In genomic region chr13:59431124-59431864, GRCm38 (mm10) we compare ENCODE assay signal across 9 mouse cellular contexts.
DNase-seq lines count a peak whose midpoint lies in the region; ATAC-seq and TF ChIP-seq lines count a peak whose summit lies in the region.
"Had no signal": no experiment of that assay in that cellular context is flagged by ENCODE, and none has a peak within 500 bp of the region (broad histone marks: within the 10 kb centered on the region; RNA-seq: fewer than 3 reads in every experiment).

No protein-coding gene starts in this region.

- no peak overlapping the region for H3K9ac ChIP-seq in heart, postnatal 0 days (replicated peaks; ENCODE audit: low read depth, low read length)
- H3K9ac ChIP-seq in neural tube, embryonic 13.5 days, result 0 out of 2 replicates have a peak overlapping the region, but pooled peaks have one; percentile 1

- no peak overlapping the region for H3K4me3 ChIP-seq in embryonic facial prominence, embryonic 10.5 days
- H3K4me3 ChIP-seq in heart, postnatal 0 days (ENCODE audit: low read depth, low read length), result peak overlapping the region; percentile 21; the same call in 1 of the 2 replicates
- H3K4me3 ChIP-seq in neural tube, embryonic 13.5 days, result no peak overlapping the region

- no peaks in the 10 kb centered on the region for H3K36me3 ChIP-seq in embryonic facial prominence, embryonic 10.5 days (replicated peaks)
- H3K36me3 ChIP-seq in heart, postnatal 0 days (replicated peaks; ENCODE audit: control insufficient read depth, insufficient read depth, low read length), result no peaks in the 10 kb centered on the region
- no peaks in the 10 kb centered on the region for H3K36me3 ChIP-seq in neural tube, embryonic 13.5 days

- no peak for TF ChIP-seq CTCF in heart, postnatal 0 days (IDR thresholded peaks at IDR 0.05; ENCODE audit: low read depth)

- TF ChIP-seq EP300 in heart, postnatal 0 days (IDR thresholded peaks at IDR 0.05; ENCODE audit: low read depth), result no peak

- DNase-seq in adrenal gland, postnatal 10 days, result peak; percentile 48
- DNase-seq in adrenal gland, adult 18-20 months (ENCODE audit: low spot score in 2 of 2), result no peak
- DNase-seq in R1 (ENCODE audit: low read depth, low spot score), result peak; percentile 52
- DNase-seq in embryonic facial prominence, embryonic 10.5 days (ENCODE audit: low spot score), result peak; percentile 34
- DNase-seq in heart, postnatal 0 days (ENCODE audit: low spot score), result peak; percentile 18
- DNase-seq in layer of hippocampus, postnatal 14 days (ENCODE audit: low spot score in 2 of 2), result peak; percentile 52 to 60
- DNase-seq in thymus, postnatal 14 days, result no peak

- ATAC-seq in heart, postnatal 0 days (ENCODE audit: insufficient read depth, low read depth), result peak; percentile 62
- peak; percentile 83 for ATAC-seq in neural tube, embryonic 13.5 days (ENCODE audit: low read depth)

- H3K9me3 ChIP-seq in embryonic facial prominence, embryonic 10.5 days, result no peaks in the 10 kb centered on the region
- H3K9me3 ChIP-seq in heart, postnatal 0 days (replicated peaks; ENCODE audit: control insufficient read depth, low read length), result no peaks in the 10 kb centered on the region; the same call in 1 of the 2 replicates
- no peaks in the 10 kb centered on the region for H3K9me3 ChIP-seq in neural tube, embryonic 13.5 days

- H3K4me1 ChIP-seq in embryonic facial prominence, embryonic 10.5 days, result peaks cover 9% of the 10 kb centered on the region
- H3K4me1 ChIP-seq in heart, postnatal 0 days (ENCODE audit: control insufficient read depth, insufficient read depth), result no peaks in the 10 kb centered on the region
- H3K4me1 ChIP-seq in neural tube, embryonic 13.5 days (replicated peaks), result peaks cover 10% of the 10 kb centered on the region; the same call in 1 of the 2 replicates

- 63% methylated on average over 18 of the region's 18 CpGs for WGBS in embryonic facial prominence, embryonic 10.5 days
- 39% methylated on average over 18 of the region's 18 CpGs for WGBS in heart, postnatal 0 days
- WGBS in neural tube, embryonic 13.5 days, result 62% methylated on average over 18 of the region's 18 CpGs

- H3K27ac ChIP-seq in embryonic facial prominence, embryonic 10.5 days (replicated peaks), result 0 out of 2 replicates have a peak overlapping the region, but pooled peaks have one; percentile 35
- no peak overlapping the region for H3K27ac ChIP-seq in heart, postnatal 0 days (ENCODE audit: low read depth)
- peak overlapping the region; percentile 57 for H3K27ac ChIP-seq in neural tube, embryonic 13.5 days (replicated peaks)
- H3K27ac ChIP-seq: macrophage had no signal

- H3K27me3 ChIP-seq in embryonic facial prominence, embryonic 10.5 days (replicated peaks; ENCODE audit: low read depth, poor library complexity, severe bottlenecking), result no peaks in the 10 kb centered on the region
- H3K27me3 ChIP-seq in heart, postnatal 0 days (ENCODE audit: control insufficient read depth, insufficient read depth, low read length), result no peaks in the 10 kb centered on the region
- no peaks in the 10 kb centered on the region for H3K27me3 ChIP-seq in neural tube, embryonic 13.5 days

- peak overlapping the region; percentile 47 for H3K4me2 ChIP-seq in heart, postnatal 0 days (ENCODE audit: low read depth, low read length)
- H3K4me2 ChIP-seq in neural tube, embryonic 13.5 days, result 0 out of 2 replicates have a peak overlapping the region, but pooled peaks have one; percentile 9

Comparison
In these comparisons a context has a peak if more than half of its experiments do, and no peak if none do; other contexts are left out.
1. DNase-seq: peak in adrenal gland, postnatal 10 days (single experiment), R1 (single experiment), embryonic facial prominence, embryonic 10.5 days (single experiment), heart, postnatal 0 days (single experiment) and layer of hippocampus, postnatal 14 days (2 of 2); none in adrenal gland, adult 18-20 months (0 of 2) and thymus, postnatal 14 days (single experiment).